Mouse (Mus musculus): Measurements from ENCODE around the gene S1pr2. TPM values are rescaled to one million over a fixed set of nuclear protein-coding genes. Genes with fewer than 3 reads are reported as not detected.

S1pr2 gene
- polyA plus RNA-seq, 1 experiment from 2014 or later = 11.4 TPM

- Histone ChIP-seq H3K9me3 (ENCODE audit: control insufficient read depth) (no peaks in the 10 kb centered on the region), H3K27me3 (replicated peaks; ENCODE audit: control insufficient read depth, insufficient read depth, low read length) (no peaks in the 10 kb centered on the region), H3K4me3 (ENCODE audit: low read depth, low read length) (peak overlapping the region; percentile 93), H3K27ac (ENCODE audit: low read depth, low read length) (no peak overlapping the region), H3K36me3 (ENCODE audit: control insufficient read depth, insufficient read depth) (no peaks in the 10 kb centered on the region; the same call in 1 of the 2 replicates), H3K4me2 (replicated peaks; ENCODE audit: low read depth) (peak overlapping the region; percentile 96), H3K4me1 (replicated peaks; ENCODE audit: control insufficient read depth, insufficient read depth, low read length) (0 out of 2 replicates have a peak, but pooled peaks cover 4% of the 10 kb centered on the region), H3K9ac (ENCODE audit: low read depth, low read length) (peak overlapping the region; percentile 66)
- TF ChIP-seq CTCF (IDR thresholded peaks at IDR 0.05; ENCODE audit: low read depth) = no peak
- 6% methylated on average over 14 of the region's 14 CpGs for WGBS
- peak; percentile 42 for ATAC-seq
Measured at GRCm38 (mm10) chr9:20951441-20951840, 25.1 kb downstream of the S1pr2 start.

GRCm38 (mm10) chr9:20950419-20950818 lies 26.2 kb downstream of the S1pr2 start:
- Histone ChIP-seq H3K4me1 (replicated peaks; ENCODE audit: control insufficient read depth, insufficient read depth, low read length) (0 out of 2 replicates have a peak, but pooled peaks cover 4% of the 10 kb centered on the region), H3K4me3 (ENCODE audit: low read depth, low read length) (no peak overlapping the region), H3K9ac (ENCODE audit: low read depth, low read length) (no peak overlapping the region), H3K9me3 (ENCODE audit: control insufficient read depth) (no peaks in the 10 kb centered on the region), H3K4me2 (replicated peaks; ENCODE audit: low read depth) (peak overlapping the region; percentile 96; the same call in 1 of the 2 replicates), H3K27ac (ENCODE audit: low read depth, low read length) (no peak overlapping the region), H3K36me3 (ENCODE audit: control insufficient read depth, insufficient read depth) (no peaks in the 10 kb centered on the region; the same call in 1 of the 2 replicates), H3K27me3 (replicated peaks; ENCODE audit: control insufficient read depth, insufficient read depth, low read length) (no peaks in the 10 kb centered on the region)
- no peak for TF ChIP-seq CTCF (IDR thresholded peaks at IDR 0.05; ENCODE audit: low read depth)
- ATAC-seq = no peak

GRCm38 (mm10) chr9:20946066-20946880 lies 30.3 kb downstream of the S1pr2 start:
- Histone ChIP-seq H3K9me3 (ENCODE audit: control insufficient read depth) (no peaks in the 10 kb centered on the region), H3K4me1 (replicated peaks; ENCODE audit: control insufficient read depth, insufficient read depth, low read length) (0 out of 2 replicates have a peak, but pooled peaks cover 2% of the 10 kb centered on the region), H3K4me3 (ENCODE audit: low read depth, low read length) (no peak overlapping the region), H3K9ac (ENCODE audit: low read depth, low read length) (no peak overlapping the region), H3K4me2 (replicated peaks; ENCODE audit: low read depth) (no peak overlapping the region), H3K36me3 (ENCODE audit: control insufficient read depth, insufficient read depth) (peaks cover 6% of the 10 kb centered on the region), H3K27me3 (replicated peaks; ENCODE audit: control insufficient read depth, insufficient read depth, low read length) (no peaks in the 10 kb centered on the region), H3K27ac (ENCODE audit: low read depth, low read length) (no peak overlapping the region)
- no peak for ATAC-seq
- 71% methylated on average over 16 of the region's 16 CpGs for WGBS
- no peak for TF ChIP-seq CTCF (IDR thresholded peaks at IDR 0.05; ENCODE audit: low read depth)

- no peaks in the 10 kb centered on the region for H3K9me3 ChIP-seq (ENCODE audit: control insufficient read depth)
- H3K36me3 ChIP-seq (ENCODE audit: control insufficient read depth, insufficient read depth) = peaks cover 21% of the 10 kb centered on the region
- no peak overlapping the region for H3K9ac ChIP-seq (ENCODE audit: low read depth, low read length)
- no peak for TF ChIP-seq CTCF (IDR thresholded peaks at IDR 0.05; ENCODE audit: low read depth)
- ATAC-seq = peak; percentile 53; the same call in 1 of the 2 replicates
- H3K4me1 ChIP-seq (replicated peaks; ENCODE audit: control insufficient read depth, insufficient read depth, low read length) = no peaks in the 10 kb centered on the region
- H3K27me3 ChIP-seq (replicated peaks; ENCODE audit: control insufficient read depth, insufficient read depth, low read length) = no peaks in the 10 kb centered on the region
- H3K4me2 ChIP-seq (replicated peaks; ENCODE audit: low read depth) = no peak overlapping the region
- no peak overlapping the region for H3K27ac ChIP-seq (ENCODE audit: low read depth, low read length)
- WGBS = 42% methylated on average over 4 of the region's 4 CpGs
- H3K4me3 ChIP-seq (ENCODE audit: low read depth, low read length) = no peak overlapping the region
Measured at GRCm38 (mm10) chr9:20944697-20945370, 31.7 kb downstream of the S1pr2 start.

- H3K4me2 ChIP-seq (replicated peaks; ENCODE audit: low read depth) = no peak overlapping the region
- H3K36me3 ChIP-seq (ENCODE audit: control insufficient read depth, insufficient read depth) = peaks cover 29% of the 10 kb centered on the region
- whole genome bisulfite sequencing = 25% methylated on average over 2 of the region's 2 CpGs
- no peaks in the 10 kb centered on the region for H3K9me3 ChIP-seq (ENCODE audit: control insufficient read depth)
- H3K4me1 ChIP-seq (replicated peaks; ENCODE audit: control insufficient read depth, insufficient read depth, low read length) = no peaks in the 10 kb centered on the region
- no peak overlapping the region for H3K27ac ChIP-seq (ENCODE audit: low read depth, low read length)
- no peak overlapping the region for H3K9ac ChIP-seq (ENCODE audit: low read depth, low read length)
- TF ChIP-seq CTCF (IDR thresholded peaks at IDR 0.05; ENCODE audit: low read depth) = peak; percentile 26; the same call in 1 of the 2 replicates
- no peaks in the 10 kb centered on the region for H3K27me3 ChIP-seq (replicated peaks; ENCODE audit: control insufficient read depth, insufficient read depth, low read length)
- no peak for ATAC-seq
- H3K4me3 ChIP-seq (ENCODE audit: low read depth, low read length) = no peak overlapping the region
Measured at GRCm38 (mm10) chr9:20943911-20944310, 32.7 kb downstream of the S1pr2 start.

GRCm38 (mm10) chr9:20943396-20943795 lies 33.2 kb downstream of the S1pr2 start:
- H3K27me3 ChIP-seq (replicated peaks; ENCODE audit: control insufficient read depth, insufficient read depth, low read length) = no peaks in the 10 kb centered on the region
- H3K27ac ChIP-seq (ENCODE audit: low read depth, low read length) = no peak overlapping the region
- TF ChIP-seq CTCF (IDR thresholded peaks at IDR 0.05; ENCODE audit: low read depth) = no peak
- H3K36me3 ChIP-seq (ENCODE audit: control insufficient read depth, insufficient read depth) = peaks cover 34% of the 10 kb centered on the region
- no peak overlapping the region for H3K4me3 ChIP-seq (ENCODE audit: low read depth, low read length)
- H3K4me1 ChIP-seq (replicated peaks; ENCODE audit: control insufficient read depth, insufficient read depth, low read length) = no peaks in the 10 kb centered on the region
- H3K9ac ChIP-seq (ENCODE audit: low read depth, low read length) = no peak overlapping the region
- no peak for ATAC-seq
- no peaks in the 10 kb centered on the region for H3K9me3 ChIP-seq (ENCODE audit: control insufficient read depth)
- WGBS = 93% methylated on average over 7 of the region's 7 CpGs
- no peak overlapping the region for H3K4me2 ChIP-seq (replicated peaks; ENCODE audit: low read depth)

Measured in intestine, postnatal 0 days (tissue).